Mouse (Mus musculus): ENCODE results near the gene Krt26.

Krt26 gene

DNA sequence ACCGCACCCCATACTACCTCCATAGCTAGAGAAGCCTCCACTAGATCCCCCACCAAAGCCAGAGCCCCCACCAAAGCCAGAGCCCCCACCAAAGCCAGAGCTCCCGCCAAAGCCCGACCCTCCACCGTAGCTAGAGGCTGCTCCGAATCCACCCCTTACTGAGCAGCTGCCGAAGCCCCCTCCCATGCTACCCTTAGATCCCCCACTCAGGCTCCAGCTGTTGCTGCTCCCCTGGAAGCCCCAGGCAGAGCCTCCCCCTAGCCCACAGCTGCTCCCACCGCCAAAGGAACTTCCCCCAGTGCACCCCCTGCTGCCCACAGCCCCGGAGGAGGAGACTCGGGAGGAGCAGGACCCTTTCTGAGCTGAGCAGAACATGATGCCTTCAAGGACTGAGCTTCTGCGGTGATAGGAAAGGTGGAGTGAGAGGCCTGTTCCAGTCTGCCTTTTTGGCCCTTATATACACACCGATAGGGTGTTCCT lies 52.9 kb downstream of the Krt26 start, which contains the start of gene Krt24:
TSS of gene Krt24 (minus strand) at position 430 of the 480 bp plus-strand sequence.
- no peak for DNase-seq (ENCODE audit: low spot score in 2 of 2)

DNA sequence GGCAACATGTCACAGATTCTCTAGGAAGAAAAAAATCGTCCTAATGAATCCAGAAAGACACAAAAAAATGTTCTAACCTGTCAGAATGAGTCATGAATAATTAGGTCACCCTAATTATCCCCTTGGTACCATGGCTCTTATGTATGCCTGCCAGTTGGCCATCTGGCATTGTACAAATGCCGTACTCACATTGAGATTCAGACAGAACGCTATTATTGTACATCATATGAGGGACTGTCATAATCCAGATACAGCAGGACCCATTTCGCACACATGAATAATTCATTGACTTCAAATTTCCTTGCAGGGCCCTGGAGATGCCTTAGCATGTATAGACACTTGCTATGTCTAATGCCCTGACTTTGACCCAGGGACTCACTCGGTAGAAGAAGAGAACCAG lies 53.8 kb downstream of the Krt26 start:
- no peak for DNase-seq (ENCODE audit: low spot score in 2 of 2)

DNA sequence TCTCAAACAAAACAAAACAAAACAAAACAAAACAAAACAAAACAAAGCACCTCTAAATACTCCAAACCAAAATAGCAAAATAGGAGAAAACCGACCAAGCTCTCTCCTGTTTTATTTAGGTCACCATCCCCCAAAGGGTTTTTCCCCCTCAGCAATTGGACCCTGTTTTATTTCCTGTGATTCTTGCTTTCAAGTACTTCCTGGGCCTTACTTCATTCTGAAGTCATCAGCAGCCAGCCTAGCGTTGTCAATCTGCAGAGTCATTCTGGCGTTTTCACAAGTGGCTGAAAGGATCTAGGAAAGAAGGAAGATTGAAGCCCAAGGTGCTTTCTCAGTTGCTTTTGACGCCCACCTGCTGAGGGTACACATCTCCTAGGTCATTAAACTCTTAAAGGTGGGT lies 54.4 kb downstream of the Krt26 start:
- no peak for DNase-seq (ENCODE audit: low spot score in 2 of 2)

DNA sequence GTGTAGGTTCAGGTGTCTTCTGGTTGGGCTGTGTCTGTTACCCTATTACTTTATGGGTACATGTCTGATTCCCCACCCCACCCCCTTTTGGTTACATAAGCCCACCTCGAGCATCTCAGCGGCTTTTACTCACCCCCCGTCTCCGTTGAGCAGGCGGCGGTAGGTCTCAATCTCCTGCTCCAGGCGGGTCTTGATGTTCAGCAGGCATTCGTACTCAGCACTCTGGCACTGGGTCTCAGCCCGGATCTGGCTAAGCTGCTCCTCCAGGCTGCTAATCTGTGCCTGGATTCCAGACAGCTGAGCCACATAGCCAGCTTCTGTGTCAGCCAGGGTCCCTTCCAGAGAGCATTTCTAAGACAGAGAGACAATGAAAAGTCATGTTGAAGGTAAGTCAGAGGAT lies 56.6 kb downstream of the Krt26 start:
- DNase-seq (ENCODE audit: low spot score in 2 of 2), result no peak

DNA sequence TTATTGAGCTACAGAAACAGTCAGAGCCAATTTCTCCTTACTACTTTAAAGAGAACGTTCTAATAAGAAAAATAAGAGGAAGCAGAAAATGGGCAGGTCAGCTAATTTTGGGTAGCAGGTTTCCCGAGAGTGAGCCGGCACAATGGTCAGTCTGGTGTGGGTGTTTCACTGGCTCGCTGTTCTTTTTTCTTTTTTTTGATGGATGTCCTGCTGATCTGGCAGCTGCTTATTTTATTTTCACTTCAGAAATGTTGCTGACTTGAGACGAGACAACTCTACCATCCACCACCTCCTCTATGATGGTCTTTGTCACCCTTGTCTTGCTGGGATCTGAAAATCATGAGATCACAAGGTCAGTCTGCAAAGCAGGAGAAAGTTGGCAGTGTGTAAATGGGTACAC lies 57.8 kb downstream of the Krt26 start:
- DNase-seq (ENCODE audit: low spot score in 2 of 2), result no peak

Data from right cerebral cortex, postnatal 10 days (tissue).